Mouse (Mus musculus) left cerebral cortex, adult 8-10 months (tissue): ENCODE results near the gene Cript. TPM values are rescaled to one million over a fixed set of nuclear protein-coding genes. Genes with fewer than 3 reads are reported as not detected.
A peak's percentile ranks its signal among the peaks of the same experiment; 100 is the strongest.
"Not testable (repeated sequence)": the region's sequence is repeated elsewhere in the genome, so short reads cannot be mapped to it uniquely, and the experiment has no call there.

Experiments used
- DNase-seq, 2 experiments: peaks; one replicate each; pipeline ENCODE4 v3.0.0; 2022; ENCODE audit warnings: low spot score in 2 of 2
- total RNA-seq, 4 experiments: library from RNA; stranded (reverse); gene quantifications; 2 replicates each; pipeline ENCODE4 v1.2.4; 2022

Cript gene
- total RNA-seq, 4 experiments from 2014 or later = 54.1 to 75.8 (median 67.2) TPM

GRCm38 (mm10) chr17:87049696-87050095 lies 24.3 kb downstream of the Cript start:
- no peak for DNase-seq

- peak in 1 of 2 experiments; percentile 42 for DNase-seq
These were observed 25.3 kb downstream of the Cript start for GRCm38 (mm10) chr17:87050469-87051175.

GRCm38 (mm10) chr17:87051652-87052051 lies 26.3 kb downstream of the Cript start:
- DNase-seq = no peak

GRCm38 (mm10) chr17:87052432-87052831 lies 27.1 kb downstream of the Cript start:
- DNase-seq = no peak

- DNase-seq = no peak
These were observed 28.6 kb downstream of the Cript start for GRCm38 (mm10) chr17:87053921-87054320.

GRCm38 (mm10) chr17:87055051-87055459 lies 29.7 kb downstream of the Cript start:
- DNase-seq = peak in 1 of 2 experiments; percentile 67

- DNase-seq = no peak
These were observed 30.3 kb downstream of the Cript start for GRCm38 (mm10) chr17:87055663-87056062.

GRCm38 (mm10) chr17:87056761-87057160 lies 31.4 kb downstream of the Cript start:
- no peak for DNase-seq

- DNase-seq = no peak
These were observed 32.3 kb downstream of the Cript start for GRCm38 (mm10) chr17:87057486-87058266.

- no peak for DNase-seq
These were observed 37.3 kb downstream of the Cript start for GRCm38 (mm10) chr17:87062639-87063038.

GRCm38 (mm10) chr17:87063461-87063860 lies 38.1 kb downstream of the Cript start:
- no peak for DNase-seq

- DNase-seq = no peak
These were observed 38.6 kb downstream of the Cript start for GRCm38 (mm10) chr17:87063969-87064368.

GRCm38 (mm10) chr17:87068997-87069396 lies 43.6 kb downstream of the Cript start:
- no peak for DNase-seq

- not testable (repeated sequence) for DNase-seq
These were observed 46.8 kb downstream of the Cript start for GRCm38 (mm10) chr17:87072183-87072582.

- no peak for DNase-seq
These were observed 47.6 kb downstream of the Cript start for GRCm38 (mm10) chr17:87072766-87073440.

GRCm38 (mm10) chr17:87073470-87073869 lies 48.1 kb downstream of the Cript start:
- no peak for DNase-seq

GRCm38 (mm10) chr17:87078217-87078616 lies 52.9 kb downstream of the Cript start:
- DNase-seq = not testable (repeated sequence)

- no peak for DNase-seq
These were observed 55.4 kb downstream of the Cript start for GRCm38 (mm10) chr17:87080724-87081123.

GRCm38 (mm10) chr17:87082547-87082946 lies 57.2 kb downstream of the Cript start:
- no peak for DNase-seq

GRCm38 (mm10) chr17:87083671-87084070 lies 58.3 kb downstream of the Cript start:
- no peak for DNase-seq
